Mouse (Mus musculus): ENCODE results near the gene Bdh1.

DNA sequence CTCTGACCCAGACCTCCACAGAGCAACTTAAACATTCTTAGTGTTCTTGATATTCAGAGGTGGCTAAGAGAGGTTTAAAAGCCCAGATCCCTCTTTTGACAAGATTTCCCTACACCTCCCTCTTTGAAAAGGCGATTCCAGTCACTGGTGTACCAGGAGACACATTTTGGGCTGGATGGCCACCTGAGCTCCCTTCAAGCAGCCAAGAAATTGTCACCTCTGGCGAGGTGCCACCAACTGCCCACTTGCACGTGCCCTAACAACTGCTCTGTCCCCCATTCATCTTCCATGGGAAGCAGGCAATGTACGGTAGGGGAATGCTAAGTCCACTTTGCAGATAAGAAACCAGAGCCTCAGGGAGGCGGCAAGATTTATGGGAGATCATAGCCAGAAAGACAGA is 39.0 kb downstream of the Bdh1 start:
- no peak for TF ChIP-seq CTCF (IDR thresholded peaks at IDR 0.05; ENCODE audit: low read depth)
- no peak for TF ChIP-seq EP300 (IDR thresholded peaks at IDR 0.05; ENCODE audit: low read depth)

Data from liver, embryonic 14.5 days (tissue).